Mouse (Mus musculus): ENCODE data around the gene Hnrnpu. TPM values are rescaled to one million over a fixed set of nuclear protein-coding genes. Genes with fewer than 3 reads are reported as not detected.

Gene Hnrnpu
- polyA plus RNA-seq, 1 experiment: 32.3 TPM

- Histone ChIP-seq H3K4me1 (ENCODE audit: control insufficient read depth) (no peaks in the 10 kb centered on the region; the same call in 1 of the 2 replicates), H3K4me3 (replicated peaks) (no peak overlapping the region), H3K9me3 (ENCODE audit: control insufficient read depth, low read length) (peaks cover 6% of the 10 kb centered on the region; the same call in 1 of the 2 replicates), H3K27me3 (ENCODE audit: control insufficient read depth) (peaks cover 23% of the 10 kb centered on the region), H3K36me3 (ENCODE audit: control insufficient read depth) (no peaks in the 10 kb centered on the region)
- TF ChIP-seq GATA1 (IDR thresholded peaks at IDR 0.05; ENCODE audit: low read length) (no peak), TAL1 (IDR thresholded peaks at IDR 0.05; ENCODE audit: low read length) (no peak)
These were observed 62.3 kb downstream of the Hnrnpu start for GRCm38 (mm10) chr1:178275174-178275730.

Other genes with a start within 250 kb of the Hnrnpu start
- gene Desi2, start 150.4 kb downstream of the Hnrnpu start, polyA plus RNA-seq (2012): 0.12 and 0.18 TPM in 2 replicates
- 4.2 TPM in 2 replicates for gene Cox20, start 18.7 kb downstream of the Hnrnpu start, polyA plus RNA-seq (2012)
- 0.02 and 0.06 TPM in 2 replicates for gene Efcab2, start 68.3 kb upstream of the Hnrnpu start, polyA plus RNA-seq (2012)
- 0.03 TPM in 1 of 2 replicates, not detected in the other for gene Kif26b, start 191.3 kb upstream of the Hnrnpu start, polyA plus RNA-seq (2012)